Mouse (Mus musculus): ENCODE measurements around the gene Fyb2.

Gene Fyb2

GRCm38 (mm10) chr4:104913291-104914129, at the start of gene Fyb2:
Gene Fyb2 (plus strand): TSS chr4:104913456.
- in situ Hi-C loops (cut with MboI) = no loop called here

- in situ Hi-C loops (cut with MboI) = no loop called here
Measured at GRCm38 (mm10) chr4:104864397-104864796, 48.9 kb upstream of the Fyb2 start.

GRCm38 (mm10) chr4:104869581-104869980, 43.7 kb upstream of the Fyb2 start:
- in situ Hi-C loops (cut with MboI) = no loop called here

GRCm38 (mm10) chr4:104870196-104870595, 43.1 kb upstream of the Fyb2 start:
- in situ Hi-C loops (cut with MboI) = no loop called here

GRCm38 (mm10) chr4:104875832-104876231, 37.4 kb upstream of the Fyb2 start:
- in situ Hi-C loops (cut with MboI) = no loop called here

- in situ Hi-C loops (cut with MboI) = no loop called here
Measured at GRCm38 (mm10) chr4:104876323-104876722, 36.9 kb upstream of the Fyb2 start, which contains the start of gene C8a. Gene C8a (minus strand): TSS chr4:104876398.

GRCm38 (mm10) chr4:104887486-104887885, 25.8 kb upstream of the Fyb2 start:
- in situ Hi-C loops (cut with MboI) = no loop called here

GRCm38 (mm10) chr4:104888499-104889262, 24.6 kb upstream of the Fyb2 start:
- in situ Hi-C loops (cut with MboI) = no loop called here

- in situ Hi-C loops (cut with MboI) = no loop called here
Measured at GRCm38 (mm10) chr4:104891708-104892107, 21.5 kb upstream of the Fyb2 start.

GRCm38 (mm10) chr4:104893588-104893987, 19.7 kb upstream of the Fyb2 start:
- in situ Hi-C loops (cut with MboI) = no loop called here

GRCm38 (mm10) chr4:104894004-104894734, 19.1 kb upstream of the Fyb2 start:
- in situ Hi-C loops (cut with MboI) = no loop called here

- in situ Hi-C loops (cut with MboI) = no loop called here
Measured at GRCm38 (mm10) chr4:104902836-104903235, 10.4 kb upstream of the Fyb2 start.

- in situ Hi-C loops (cut with MboI) = no loop called here
Measured at GRCm38 (mm10) chr4:104905049-104905448, 8.2 kb upstream of the Fyb2 start.

- in situ Hi-C loops (cut with MboI) = no loop called here
Measured at GRCm38 (mm10) chr4:104911685-104912084, 1.6 kb upstream of the Fyb2 start.

GRCm38 (mm10) chr4:104914711-104915247, 1.5 kb downstream of the Fyb2 start:
- in situ Hi-C loops (cut with MboI) = no loop called here

- in situ Hi-C loops (cut with MboI) = no loop called here
Measured at GRCm38 (mm10) chr4:104918017-104918416, 4.8 kb downstream of the Fyb2 start.

GRCm38 (mm10) chr4:104925383-104925782, 12.1 kb downstream of the Fyb2 start:
- in situ Hi-C loops (cut with MboI) = no loop called here

GRCm38 (mm10) chr4:104929165-104929564, 15.9 kb downstream of the Fyb2 start:
- in situ Hi-C loops (cut with MboI) = no loop called here

- in situ Hi-C loops (cut with MboI) = no loop called here
Measured at GRCm38 (mm10) chr4:104933620-104934019, 20.4 kb downstream of the Fyb2 start.

GRCm38 (mm10) chr4:104934997-104935396, 21.7 kb downstream of the Fyb2 start:
- in situ Hi-C loops (cut with MboI) = no loop called here

GRCm38 (mm10) chr4:104935436-104935835, 22.2 kb downstream of the Fyb2 start:
- in situ Hi-C loops (cut with MboI) = no loop called here

- in situ Hi-C loops (cut with MboI) = no loop called here
Measured at GRCm38 (mm10) chr4:104936011-104936410, 22.8 kb downstream of the Fyb2 start.

Measured in mature B cell (primary cell).